Comparison of ENCODE assay signal across 16 mouse cellular contexts in the genomic region with DNA sequence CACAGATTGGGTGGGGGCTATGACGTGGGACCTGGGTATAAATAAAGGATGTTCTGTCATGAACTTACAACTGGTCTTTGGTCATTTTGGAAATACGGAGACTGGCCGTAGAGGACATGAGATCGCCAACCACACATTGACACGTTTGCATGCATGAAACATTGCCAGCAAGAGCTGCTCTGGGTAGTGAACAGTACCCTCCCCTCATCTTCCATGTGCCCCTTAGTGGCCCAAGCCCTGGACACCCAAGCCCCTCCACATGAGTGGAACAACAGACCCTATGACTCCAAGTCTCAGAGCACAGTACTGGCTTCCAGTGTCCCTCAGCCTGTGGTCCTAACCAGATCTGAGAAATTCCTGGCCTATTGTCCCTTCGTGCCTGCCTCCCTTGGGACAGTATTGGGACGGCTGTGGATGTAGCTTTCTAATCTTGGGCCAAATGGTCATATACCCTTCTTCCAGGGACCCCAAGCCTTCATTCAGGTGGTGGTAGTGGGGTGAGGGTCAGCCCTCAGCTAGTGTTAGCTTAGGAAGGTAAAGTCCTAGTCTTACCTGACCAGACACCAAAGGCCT. TPM values are rescaled to one million over a fixed set of nuclear protein-coding genes. Genes with fewer than 3 reads are reported as not detected.
DNase-seq lines count a peak whose midpoint lies in the region; ATAC-seq and TF ChIP-seq lines count a peak whose summit lies in the region.
"Had no signal": no experiment of that assay in that cellular context is flagged by ENCODE, and none has a peak within 500 bp of the region (broad histone marks: within the 10 kb centered on the region; RNA-seq: fewer than 3 reads in every experiment).

No protein-coding gene starts in this region.

- H3K4me3 ChIP-seq in gastrocnemius, adult 2 months, result no peak overlapping the region
- H3K4me3 ChIP-seq in kidney, adult 2 months (ENCODE audit: insufficient read depth, low read depth, low read length), result no peak overlapping the region
- no peak overlapping the region for H3K4me3 ChIP-seq in brown adipose tissue, adult 24 weeks (ENCODE audit: insufficient read depth, low read depth, low read length)
- no peak overlapping the region for H3K4me3 ChIP-seq in hindbrain, postnatal 0 days (ENCODE audit: low read length)
- H3K4me3 ChIP-seq: kidney, embryonic 15.5 days; limb, embryonic 12.5 days; liver, embryonic 15.5 days had no signal

- intact Hi-C loops in gastrocnemius, adult 2 months (cut with DNase I), result loop anchor here (5.0 kb wide), 1 partner anchor 35 kb away; no protein-coding TSS in a partner anchor

- H3K9me3 ChIP-seq in hindbrain, postnatal 0 days (ENCODE audit: low read length), result no peaks in the 10 kb centered on the region
- H3K9me3 ChIP-seq: kidney, embryonic 15.5 days; limb, embryonic 12.5 days; liver, embryonic 15.5 days had no signal

- DNase-seq in gastrocnemius, adult 2 months, result no peak
- DNase-seq in gastrocnemius, adult 8-10 months (ENCODE audit: low spot score in 2 of 2), result no peak
- DNase-seq in kidney, adult 2 months, result no peak
- no peak for DNase-seq in kidney, adult 11 months
- DNase-seq in hindbrain, postnatal 0 days (ENCODE audit: low spot score), result no peak
- DNase-seq in left cerebral cortex, adult 9 months (ENCODE audit: low spot score in 2 of 2), result no peak
- DNase-seq: right cerebral cortex, postnatal 14 days had no signal

- H3K27ac ChIP-seq in gastrocnemius, adult 2 months, result peak overlapping the region; percentile 84
- H3K27ac ChIP-seq in kidney, adult 2 months (ENCODE audit: insufficient read depth, low read depth, low read length), result peak overlapping the region; percentile 0; the same call in 1 of the 2 replicates
- peak overlapping the region; percentile 6; the same call in 1 of the 2 replicates for H3K27ac ChIP-seq in brown adipose tissue, adult 24 weeks (replicated peaks; ENCODE audit: low read depth, low read length)
- 0 out of 2 replicates have a peak overlapping the region, but pooled peaks have one; percentile 80 for H3K27ac ChIP-seq in hindbrain, postnatal 0 days
- H3K27ac ChIP-seq: kidney, embryonic 15.5 days; limb, embryonic 12.5 days; liver, embryonic 15.5 days; stomach, postnatal 0 days had no signal

- H3K4me1 ChIP-seq in kidney, adult 2 months (ENCODE audit: control insufficient read depth, insufficient read depth, low read length), result peaks cover 60% of the 10 kb centered on the region
- peaks cover 36% of the 10 kb centered on the region for H3K4me1 ChIP-seq in brown adipose tissue, adult 24 weeks (ENCODE audit: control insufficient read depth, insufficient read depth, insufficient read length, low read length)
- H3K4me1 ChIP-seq in hindbrain, postnatal 0 days (ENCODE audit: insufficient read depth, low read length), result no peaks in the 10 kb centered on the region
- H3K4me1 ChIP-seq: liver, embryonic 15.5 days had no signal

- peaks cover 4% of the 10 kb centered on the region; the same call in 1 of the 2 replicates for H3K36me3 ChIP-seq in kidney, adult 2 months (ENCODE audit: control insufficient read depth, insufficient read depth, low read length)
- H3K36me3 ChIP-seq in hindbrain, postnatal 0 days (ENCODE audit: insufficient read depth, low read length), result peaks cover 39% of the 10 kb centered on the region; the same call in 1 of the 2 replicates
- H3K36me3 ChIP-seq: liver, embryonic 15.5 days had no signal

- TF ChIP-seq POLR2A in kidney, adult 2 months (IDR thresholded peaks at IDR 0.05; ENCODE audit: low read depth, low read length), result no peak

- 61% methylated on average over 7 of the region's 7 CpGs for WGBS in kidney, adult 2 months
- WGBS in hindbrain, postnatal 0 days, result 79% methylated on average over 7 of the region's 7 CpGs

- H3K27me3 ChIP-seq in kidney, adult 2 months (replicated peaks; ENCODE audit: control insufficient read depth, insufficient read depth, low read length), result no peaks in the 10 kb centered on the region
- H3K27me3 ChIP-seq in hindbrain, postnatal 0 days (ENCODE audit: insufficient read depth, low read length), result no peaks in the 10 kb centered on the region
- H3K27me3 ChIP-seq: kidney, embryonic 15.5 days; liver, embryonic 15.5 days had no signal

- H3K9ac ChIP-seq in hindbrain, postnatal 0 days (replicated peaks; ENCODE audit: low read length), result no peak overlapping the region
- H3K9ac ChIP-seq: kidney, embryonic 15.5 days; limb, embryonic 12.5 days; liver, embryonic 15.5 days had no signal

- ATAC-seq in hindbrain, postnatal 0 days, result no peak
- ATAC-seq: inflammation-experienced regulatory T-cells, adult 6 months; lung, postnatal 0 days; midbrain, embryonic 16.5 days had no signal

- no peak for TF ChIP-seq CTCF in gastrocnemius, adult 2 months (IDR thresholded peaks at IDR 0.05)
- TF ChIP-seq CTCF in kidney, adult 2 months (conservative IDR thresholded peaks at IDR 0.05; ENCODE audit: insufficient read depth, insufficient read length, low read depth, low read length), result no peak
- TF ChIP-seq CTCF in hindbrain, postnatal 0 days (IDR thresholded peaks at IDR 0.05; ENCODE audit: low read depth), result no peak

- H3K4me2 ChIP-seq in hindbrain, postnatal 0 days (ENCODE audit: low read depth, low read length), result no peak overlapping the region
- H3K4me2 ChIP-seq: kidney, embryonic 15.5 days; limb, embryonic 12.5 days; liver, embryonic 15.5 days had no signal

RNA-seq across cellular contexts. Expression of a gene that starts 27.2 kb away (rescaled TPM):
- total RNA-seq in gastrocnemius, adult 2 months (2021), result 10 to 100 TPM; 15.4 to 47.2 TPM
- total RNA-seq in gastrocnemius, adult 8-10 months (2022), result 10 to 100 TPM; 10.5 to 19.6 (median 14.7) TPM
- polyA plus RNA-seq in kidney, adult 2 months (2012; rRNA removed), result 31.3 and 32.5 TPM in 2 replicates
- 53.5 and 108 TPM in 2 replicates for polyA plus RNA-seq in brown adipose tissue, adult 24 weeks (2012; ENCODE audit: insufficient read depth, insufficient read length, missing spikeins)
- 1.2 and 6.6 TPM in 2 replicates for total RNA-seq in hindbrain, postnatal 0 days (2014; rRNA removed)
- polyA plus RNA-seq in hindbrain, postnatal 0 days (2015; fragmentation: Nextera tagmentation; extraction: Ambion mirVana), result 1.9 and 2.7 TPM in 2 replicates
- total RNA-seq: megakaryocyte, adult 5-6 weeks had no signal
- polyA plus RNA-seq: inflammation-experienced regulatory T-cells, adult 6 months had no signal

Comparison
In these comparisons a context has a peak if more than half of its experiments do, and no peak if none do; other contexts are left out.
1. H3K27ac ChIP-seq: peak in every context shown above with its lines; median percentile 84 in gastrocnemius, adult 2 months; 80 in hindbrain, postnatal 0 days; 6 in brown adipose tissue, adult 24 weeks; 0 in kidney, adult 2 months.